Mouse (Mus musculus) urinary bladder, adult 18-20 months (tissue): ENCODE results near the gene Emilin2.

Source experiments
- DNase-seq, 2 experiments: peaks; one replicate each; pipeline ENCODE4 v3.0.0; 2022; ENCODE audit warnings: low spot score in 2 of 2, mixed read lengths in 2 of 2

The Emilin2 gene

DNA sequence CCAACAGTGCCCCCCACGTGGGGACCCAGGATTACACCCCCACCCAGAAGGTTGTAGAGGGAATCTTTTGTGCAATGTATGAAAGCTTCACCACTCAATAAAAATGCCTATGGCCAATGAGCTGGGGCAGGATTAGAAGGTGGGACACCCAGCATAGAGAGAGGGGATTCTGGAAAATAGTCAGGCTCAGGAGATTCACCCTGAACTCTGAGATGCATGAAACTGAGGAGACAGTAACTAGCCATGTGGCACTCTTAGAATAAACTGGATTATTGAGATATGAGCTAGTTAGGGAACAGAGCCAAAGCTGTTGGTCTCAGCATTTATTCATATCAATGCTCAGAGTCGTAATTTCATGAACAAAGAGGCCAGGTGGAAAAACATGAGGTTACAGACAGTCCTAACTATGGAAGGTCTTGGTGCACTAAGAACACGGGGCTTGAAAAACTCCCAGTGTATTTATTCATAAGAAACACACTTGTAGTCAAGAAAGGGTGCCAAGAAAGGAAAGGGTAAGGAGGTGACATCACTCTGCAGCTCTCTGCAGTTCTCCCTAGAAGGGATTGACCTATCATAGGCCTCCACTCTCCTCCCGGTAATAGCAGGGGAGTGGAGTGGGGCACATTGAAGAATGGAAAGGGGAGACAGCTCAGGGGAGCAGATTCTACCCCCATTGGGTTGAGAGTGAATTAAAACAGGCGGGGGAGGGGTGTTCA lies 46.3 kb downstream of the Emilin2 start:
- no peak for DNase-seq

GRCm38 (mm10) chr17:71264739-71265138 lies 47.0 kb downstream of the Emilin2 start:
- DNase-seq: no peak

GRCm38 (mm10) chr17:71263136-71263535 lies 48.6 kb downstream of the Emilin2 start:
- no peak for DNase-seq

DNA sequence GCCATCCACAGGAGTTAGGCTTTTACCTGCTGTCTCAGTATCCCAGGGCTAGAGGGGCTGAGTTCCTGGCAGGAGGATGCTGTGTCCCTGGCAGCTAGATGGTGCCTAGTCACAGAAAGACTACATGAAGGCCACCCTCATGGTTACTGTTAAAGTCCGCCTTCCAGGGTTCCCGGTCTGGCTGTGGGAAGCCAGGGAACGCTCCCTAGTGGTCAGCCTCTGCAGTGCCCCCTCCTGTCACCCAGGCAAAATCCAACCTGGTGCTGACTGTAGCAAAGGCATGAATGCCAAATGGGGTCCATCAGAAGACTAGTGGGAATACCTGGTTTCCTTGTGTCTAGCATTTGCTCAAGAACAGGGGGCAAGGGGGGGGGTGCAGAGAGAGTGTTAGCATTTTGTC lies 51.1 kb downstream of the Emilin2 start:
- DNase-seq: no peak

DNA sequence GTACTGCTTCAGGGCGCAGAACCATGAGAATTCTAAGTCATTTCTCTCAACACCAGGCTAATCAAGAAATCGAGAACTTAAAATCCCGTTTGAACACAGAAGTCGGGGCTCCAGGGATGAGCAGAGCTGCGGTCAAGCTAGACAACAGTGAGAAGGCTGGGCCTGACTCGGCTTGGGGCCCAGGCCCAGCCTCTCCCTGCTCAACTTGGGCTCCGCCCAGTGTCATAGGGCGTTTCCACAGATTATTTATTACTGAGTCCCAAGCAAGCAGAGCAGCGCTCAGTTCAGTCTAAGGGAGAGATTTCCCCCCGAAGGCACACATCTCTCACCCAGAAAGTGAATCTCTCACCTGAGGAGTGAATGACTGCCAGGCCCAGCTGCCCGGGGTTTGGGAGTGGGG lies 52.1 kb downstream of the Emilin2 start:
- peak in 1 of 2 experiments; percentile 68 for DNase-seq

DNA sequence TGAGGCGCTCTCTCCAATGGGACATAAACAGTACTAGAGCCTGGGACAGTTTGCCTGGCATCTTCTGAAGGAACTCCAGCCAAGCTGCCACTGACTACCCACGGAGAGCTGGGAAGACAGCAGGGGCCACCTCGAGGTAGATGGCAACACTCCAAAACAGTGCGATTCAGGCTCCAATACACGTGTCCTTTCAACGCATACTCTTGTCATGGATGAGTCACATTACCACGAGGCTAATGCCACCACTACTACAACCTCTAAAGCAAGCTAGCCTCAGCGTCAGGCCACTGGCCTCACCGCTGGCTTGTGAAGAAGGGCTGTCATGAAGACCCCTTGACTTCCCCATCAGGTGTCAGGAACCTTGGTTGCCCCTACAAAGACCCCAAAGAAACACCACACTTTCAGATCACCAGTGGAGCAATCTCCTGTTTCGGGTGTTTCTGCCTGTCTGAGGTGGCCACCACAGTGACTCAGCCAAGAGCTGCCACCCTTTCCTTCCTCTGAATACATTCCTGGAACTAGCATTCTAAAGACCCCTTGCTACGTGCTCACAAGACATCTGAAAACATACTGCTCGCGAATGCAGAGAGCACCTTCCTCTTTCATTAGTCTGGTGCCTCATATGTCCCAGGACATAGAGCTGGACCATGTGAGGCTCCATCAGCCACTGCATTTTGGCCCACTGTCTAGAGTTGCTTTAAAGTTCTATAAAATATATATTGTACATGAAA lies 54.8 kb downstream of the Emilin2 start:
- DNase-seq: no peak

DNA sequence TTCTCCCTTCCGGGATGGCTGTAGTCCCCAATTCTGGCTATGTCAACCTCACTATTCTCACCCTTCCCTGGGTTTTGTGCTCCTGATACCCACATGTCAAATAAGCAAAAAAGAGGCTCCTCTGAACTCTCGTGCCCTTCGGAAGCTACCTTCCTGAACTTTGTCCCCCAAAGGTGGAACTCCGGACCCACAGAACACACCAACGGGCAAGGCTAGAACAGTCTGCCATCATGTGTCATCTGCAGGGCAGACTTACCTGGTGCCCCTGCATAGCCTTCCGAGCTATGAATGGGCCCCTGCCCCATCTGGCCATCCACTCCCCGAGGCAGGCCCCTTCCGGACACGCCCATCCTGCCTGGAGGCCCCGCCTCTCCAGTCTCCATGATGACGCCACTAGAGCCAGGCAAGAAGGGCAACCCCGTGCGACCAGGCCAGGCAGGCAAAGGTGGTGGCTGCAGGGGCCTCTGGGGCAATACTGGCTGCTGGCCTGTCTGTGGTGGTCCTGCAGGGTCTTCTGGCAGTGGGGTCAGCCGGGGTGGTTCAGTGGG lies 55.6 kb downstream of the Emilin2 start:
- no peak for DNase-seq

- DNase-seq: no peak
These were observed 57.0 kb downstream of the Emilin2 start for GRCm38 (mm10) chr17:71254736-71255135.

DNA sequence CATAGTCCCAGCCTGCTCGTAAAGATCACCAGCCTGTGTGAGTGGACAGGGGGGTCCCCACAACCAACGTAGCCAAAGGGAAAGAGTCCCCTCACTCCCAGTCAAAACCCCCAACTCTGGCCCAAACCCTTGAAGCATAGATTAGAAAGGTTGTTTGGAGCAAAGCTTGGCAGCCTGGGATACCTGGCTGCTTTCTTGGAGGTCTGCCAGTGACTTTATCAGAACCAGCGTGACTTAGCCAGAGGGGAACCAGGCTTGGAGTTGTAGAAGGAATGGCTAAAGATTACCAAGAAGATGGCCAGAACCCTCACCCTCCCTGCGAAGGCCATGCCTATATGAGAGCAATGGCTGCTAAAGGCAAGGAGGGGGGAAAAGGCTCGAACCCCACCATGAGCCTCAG lies 57.7 kb downstream of the Emilin2 start:
- DNase-seq: no peak

- no peak for DNase-seq
These were observed 58.4 kb downstream of the Emilin2 start for GRCm38 (mm10) chr17:71253391-71253790.

- no peak for DNase-seq
These were observed 59.7 kb downstream of the Emilin2 start for GRCm38 (mm10) chr17:71252101-71252500.

GRCm38 (mm10) chr17:71251601-71252001 lies 60.2 kb downstream of the Emilin2 start:
- DNase-seq: no peak

GRCm38 (mm10) chr17:71250819-71251600 lies 60.8 kb downstream of the Emilin2 start:
- peak in 1 of 2 experiments; percentile 40 for DNase-seq

- no peak for DNase-seq
These were observed 61.7 kb downstream of the Emilin2 start for GRCm38 (mm10) chr17:71250046-71250445.

DNA sequence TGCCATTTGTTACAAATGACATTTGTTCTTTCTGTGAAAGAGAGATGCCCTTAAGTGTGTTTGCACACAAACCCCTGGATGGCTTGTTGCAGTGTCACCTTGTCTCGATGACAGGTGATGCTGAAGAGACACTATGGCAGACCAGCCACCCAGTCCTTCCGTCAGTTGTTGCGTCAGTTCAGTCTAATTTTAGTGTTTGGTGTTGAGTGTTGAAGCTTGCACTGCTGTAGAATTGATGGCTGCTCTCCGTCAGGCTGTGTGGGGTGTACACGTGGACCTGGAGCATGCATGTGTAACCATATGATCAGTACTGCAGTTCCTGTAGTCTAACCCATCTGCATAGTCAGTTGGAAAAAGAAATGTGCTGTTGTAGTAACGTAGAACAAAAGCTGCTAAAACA lies 62.8 kb downstream of the Emilin2 start:
- no peak for DNase-seq

DNA sequence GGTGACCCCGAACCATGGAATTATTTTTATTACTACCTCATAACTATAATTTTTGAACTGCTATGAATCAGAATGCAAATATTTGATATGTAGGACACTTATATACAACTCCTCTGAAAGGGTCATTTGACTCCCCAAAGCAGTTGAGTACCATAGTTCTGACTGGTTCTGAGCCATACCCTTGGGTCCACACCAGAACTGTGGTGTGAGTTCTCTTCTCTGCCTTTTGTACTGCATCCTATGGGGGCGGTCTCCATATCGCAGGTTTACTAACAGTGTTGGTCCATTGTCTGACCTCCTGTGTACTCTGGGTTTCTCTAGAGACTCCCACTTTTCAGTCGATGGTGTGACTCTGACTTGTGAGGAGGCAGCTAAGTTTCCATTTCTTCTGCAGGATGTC lies 65.8 kb downstream of the Emilin2 start:
- no peak for DNase-seq

DNA sequence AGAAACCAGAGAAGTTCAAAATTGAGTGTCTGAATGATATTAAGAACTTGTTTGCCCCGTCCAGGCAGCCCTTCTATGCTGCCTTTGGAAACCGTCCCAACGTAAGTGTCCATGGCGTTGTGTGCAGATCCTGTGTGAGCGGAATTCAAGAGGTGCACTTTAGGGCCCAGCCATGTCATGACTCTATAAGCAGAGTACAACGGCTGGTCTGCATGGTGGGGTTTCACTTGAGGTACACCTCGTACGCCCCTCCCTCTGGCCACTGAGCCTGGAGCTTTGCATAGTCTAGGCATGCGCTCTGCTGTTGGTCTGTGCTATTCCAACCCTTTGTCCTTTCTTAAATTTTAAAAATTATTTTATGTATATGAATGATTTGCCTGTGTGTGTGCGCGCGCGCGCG lies 66.6 kb downstream of the Emilin2 start:
- DNase-seq: no peak

GRCm38 (mm10) chr17:71242666-71243065 lies 69.1 kb downstream of the Emilin2 start:
- no peak for DNase-seq

GRCm38 (mm10) chr17:71240811-71241210 lies 71.0 kb downstream of the Emilin2 start:
- DNase-seq: no peak

GRCm38 (mm10) chr17:71238494-71238893 lies 73.3 kb downstream of the Emilin2 start:
- DNase-seq: no peak

GRCm38 (mm10) chr17:71235229-71235958 lies 76.4 kb downstream of the Emilin2 start:
- no peak for DNase-seq
